Mouse (Mus musculus): ENCODE data around the gene Dad1. TPM values are rescaled to one million over a fixed set of nuclear protein-coding genes. Genes with fewer than 3 reads are reported as not detected.
A peak's percentile ranks its signal among the peaks of the same experiment; 100 is the strongest.

Dad1 gene
- polyA plus RNA-seq, 1 experiment from 2014 or later: 382 TPM

- DNase-seq (no peak), ATAC-seq (ENCODE audit: insufficient read depth) (no peak)
- H3K36me3 ChIP-seq (ENCODE audit: insufficient read depth): peaks cover 12% of the 10 kb centered on the region; the same call in 1 of the 2 replicates
- H3K27me3 ChIP-seq (ENCODE audit: insufficient read depth, low read length): no peaks in the 10 kb centered on the region
- H3K27ac ChIP-seq (ENCODE audit: low read depth): no peak overlapping the region
- H3K4me3 ChIP-seq (ENCODE audit: low read depth, low read length): no peak overlapping the region
- H3K4me2 ChIP-seq: no peak overlapping the region
- no peaks in the 10 kb centered on the region for H3K4me1 ChIP-seq (ENCODE audit: insufficient read depth)
- no peaks in the 10 kb centered on the region for H3K9me3 ChIP-seq (ENCODE audit: low read depth, low read length)
- WGBS: 83% methylated on average over 8 of the region's 8 CpGs
- no peak overlapping the region for H3K9ac ChIP-seq
- no peak for TF ChIP-seq CTCF (IDR thresholded peaks at IDR 0.05; ENCODE audit: low read depth)
These were observed 8.7 kb upstream of the Dad1 start for GRCm38 (mm10) chr14:54262622-54263021.

- H3K4me2 ChIP-seq: no peak overlapping the region
- H3K36me3 ChIP-seq (ENCODE audit: insufficient read depth): peaks cover 11% of the 10 kb centered on the region; the same call in 1 of the 2 replicates
- 82% methylated on average over 2 of the region's 2 CpGs for WGBS
- no peaks in the 10 kb centered on the region for H3K4me1 ChIP-seq (ENCODE audit: insufficient read depth)
- no peak for ATAC-seq (ENCODE audit: insufficient read depth)
- no peak overlapping the region for H3K9ac ChIP-seq
- H3K27ac ChIP-seq (ENCODE audit: low read depth): no peak overlapping the region
- no peaks in the 10 kb centered on the region for H3K9me3 ChIP-seq (ENCODE audit: low read depth, low read length)
- H3K4me3 ChIP-seq (ENCODE audit: low read depth, low read length): no peak overlapping the region
- DNase-seq: no peak
- TF ChIP-seq CTCF (IDR thresholded peaks at IDR 0.05; ENCODE audit: low read depth): no peak
- no peaks in the 10 kb centered on the region for H3K27me3 ChIP-seq (ENCODE audit: insufficient read depth, low read length)
These were observed 7.5 kb upstream of the Dad1 start for GRCm38 (mm10) chr14:54261386-54261785.

GRCm38 (mm10) chr14:54260196-54260595 lies 6.3 kb upstream of the Dad1 start:
- TF ChIP-seq CTCF (IDR thresholded peaks at IDR 0.05; ENCODE audit: low read depth): no peak
- WGBS: 66% methylated on average over 2 of the region's 2 CpGs
- Histone ChIP-seq H3K27me3 (ENCODE audit: insufficient read depth, low read length) (no peaks in the 10 kb centered on the region), H3K4me2 (peak overlapping the region; percentile 70), H3K36me3 (ENCODE audit: insufficient read depth) (peaks cover 5% of the 10 kb centered on the region; the same call in 1 of the 2 replicates), H3K9me3 (ENCODE audit: low read depth, low read length) (no peaks in the 10 kb centered on the region), H3K4me1 (ENCODE audit: insufficient read depth) (no peaks in the 10 kb centered on the region), H3K4me3 (ENCODE audit: low read depth, low read length) (peak overlapping the region; percentile 52), H3K27ac (ENCODE audit: low read depth) (no peak overlapping the region), H3K9ac (no peak overlapping the region)
- DNase-seq: no peak
- no peak for ATAC-seq (ENCODE audit: insufficient read depth)

GRCm38 (mm10) chr14:54259722-54260085 lies 5.8 kb upstream of the Dad1 start:
- Histone ChIP-seq H3K4me3 (ENCODE audit: low read depth, low read length) (peak overlapping the region; percentile 52), H3K9me3 (ENCODE audit: low read depth, low read length) (no peaks in the 10 kb centered on the region), H3K36me3 (ENCODE audit: insufficient read depth) (peaks cover 5% of the 10 kb centered on the region; the same call in 1 of the 2 replicates), H3K27ac (ENCODE audit: low read depth) (no peak overlapping the region), H3K4me1 (ENCODE audit: insufficient read depth) (no peaks in the 10 kb centered on the region), H3K4me2 (peak overlapping the region; percentile 70), H3K9ac (peak overlapping the region; percentile 57), H3K27me3 (ENCODE audit: insufficient read depth, low read length) (no peaks in the 10 kb centered on the region)
- no peak for TF ChIP-seq CTCF (IDR thresholded peaks at IDR 0.05; ENCODE audit: low read depth)
- 18% methylated on average over 8 of the region's 8 CpGs for WGBS
- DNase-seq: no peak
- no peak for ATAC-seq (ENCODE audit: insufficient read depth)

GRCm38 (mm10) chr14:54259003-54259721 lies 5.3 kb upstream of the Dad1 start:
- no peaks in the 10 kb centered on the region for H3K27me3 ChIP-seq (ENCODE audit: insufficient read depth, low read length)
- peak; percentile 96 for ATAC-seq (ENCODE audit: insufficient read depth)
- no peaks in the 10 kb centered on the region for H3K9me3 ChIP-seq (ENCODE audit: low read depth, low read length)
- peak overlapping the region; percentile 70 for H3K4me2 ChIP-seq
- TF ChIP-seq CTCF (IDR thresholded peaks at IDR 0.05; ENCODE audit: low read depth): peak; percentile 4; the same call in 1 of the 2 replicates
- 0 out of 2 replicates have a peak, but pooled peaks cover 5% of the 10 kb centered on the region for H3K36me3 ChIP-seq (ENCODE audit: insufficient read depth)
- DNase-seq: peak; percentile 96
- WGBS: under 1% methylated on average over 35 of the region's 35 CpGs
- H3K27ac ChIP-seq (ENCODE audit: low read depth): peak overlapping the region; percentile 39; the same call in 1 of the 2 replicates
- H3K4me1 ChIP-seq (ENCODE audit: insufficient read depth): no peaks in the 10 kb centered on the region
- H3K4me3 ChIP-seq (ENCODE audit: low read depth, low read length): peak overlapping the region; percentile 52
- H3K9ac ChIP-seq: peak overlapping the region; percentile 57

- H3K36me3 ChIP-seq (ENCODE audit: insufficient read depth): 0 out of 2 replicates have a peak, but pooled peaks cover 5% of the 10 kb centered on the region
- 43% methylated on average over 7 of the region's 7 CpGs for WGBS
- peak overlapping the region; percentile 70 for H3K4me2 ChIP-seq
- no peak for DNase-seq
- ATAC-seq (ENCODE audit: insufficient read depth): no peak
- no peak overlapping the region for H3K4me3 ChIP-seq (ENCODE audit: low read depth, low read length)
- H3K9me3 ChIP-seq (ENCODE audit: low read depth, low read length): no peaks in the 10 kb centered on the region
- no peak overlapping the region for H3K27ac ChIP-seq (ENCODE audit: low read depth)
- H3K4me1 ChIP-seq (ENCODE audit: insufficient read depth): no peaks in the 10 kb centered on the region
- TF ChIP-seq CTCF (IDR thresholded peaks at IDR 0.05; ENCODE audit: low read depth): no peak
- H3K9ac ChIP-seq: no peak overlapping the region
- no peaks in the 10 kb centered on the region for H3K27me3 ChIP-seq (ENCODE audit: insufficient read depth, low read length)
These were observed 4.3 kb upstream of the Dad1 start for GRCm38 (mm10) chr14:54258131-54258670.

- TF ChIP-seq CTCF (IDR thresholded peaks at IDR 0.05; ENCODE audit: low read depth): no peak
- ATAC-seq (ENCODE audit: insufficient read depth) (no peak), DNase-seq (no peak)
- no peaks in the 10 kb centered on the region for H3K27me3 ChIP-seq (ENCODE audit: insufficient read depth, low read length)
- H3K27ac ChIP-seq (ENCODE audit: low read depth): peak overlapping the region; percentile 79
- no peaks in the 10 kb centered on the region for H3K36me3 ChIP-seq (ENCODE audit: insufficient read depth)
- peaks cover 10% of the 10 kb centered on the region for H3K4me1 ChIP-seq (ENCODE audit: insufficient read depth)
- WGBS: 45% methylated on average over 12 of the region's 12 CpGs
- H3K4me3 ChIP-seq (ENCODE audit: low read depth, low read length): peak overlapping the region; percentile 65
- peak overlapping the region; percentile 62 for H3K9ac ChIP-seq
- H3K4me2 ChIP-seq: peak overlapping the region; percentile 71
- H3K9me3 ChIP-seq (ENCODE audit: low read depth, low read length): no peaks in the 10 kb centered on the region
These were observed 832 bp upstream of the Dad1 start for GRCm38 (mm10) chr14:54254670-54255202.
